18 mouse cellular contexts compared by ENCODE assay signal in genomic region chr7:126127673-126128072, GRCm38 (mm10). TPM values are rescaled to one million over a fixed set of nuclear protein-coding genes. Genes with fewer than 3 reads are reported as not detected.
"Had no signal": no experiment of that assay in that cellular context is flagged by ENCODE, and none has a peak within 500 bp of the region (broad histone marks: within the 10 kb centered on the region; RNA-seq: fewer than 3 reads in every experiment).

No protein-coding gene starts in this region.

- H3K27ac ChIP-seq: kidney, postnatal 0 days; layer of hippocampus, adult 2 months; liver, embryonic 13.5 days; macrophage; midbrain, embryonic 10.5 days; midbrain, embryonic 15.5 days; neural tube, embryonic 12.5 days; neural tube, embryonic 15.5 days had no signal

- H3K4me3 ChIP-seq: layer of hippocampus, adult 2 months; liver, embryonic 13.5 days; megakaryocyte, embryonic 14.5 days; midbrain, embryonic 10.5 days; midbrain, embryonic 15.5 days; neural tube, embryonic 12.5 days; neural tube, embryonic 15.5 days had no signal

- H3K4me2 ChIP-seq: liver, embryonic 13.5 days; midbrain, embryonic 15.5 days; neural tube, embryonic 12.5 days; neural tube, embryonic 15.5 days had no signal

- ATAC-seq: midbrain, embryonic 15.5 days had no signal

- H3K27me3 ChIP-seq: liver, embryonic 13.5 days; megakaryocyte, embryonic 14.5 days; midbrain, embryonic 15.5 days; neural tube, embryonic 12.5 days; neural tube, embryonic 15.5 days had no signal

- H3K9me3 ChIP-seq: liver, embryonic 13.5 days; megakaryocyte, embryonic 14.5 days; midbrain, embryonic 10.5 days; midbrain, embryonic 15.5 days; neural tube, embryonic 12.5 days; neural tube, embryonic 15.5 days had no signal

- H3K9ac ChIP-seq: liver, embryonic 13.5 days; midbrain, embryonic 15.5 days; neural tube, embryonic 12.5 days; neural tube, embryonic 15.5 days had no signal

- H3K4me1 ChIP-seq: midbrain, embryonic 10.5 days; midbrain, embryonic 15.5 days; neural tube, embryonic 12.5 days had no signal

- DNase-seq: kidney, postnatal 25 days; layer of hippocampus, adult 9-11 months; liver, embryonic 13.5 days; lung, adult 2 months; right cerebral cortex, adult 18-20 months; right cerebral cortex, postnatal 14 days; right cerebral cortex, postnatal 4 days; thymus, postnatal 25 days had no signal

RNA-seq across cellular contexts. Expression of gene Gsg1l, which starts 45.5 kb away (rescaled TPM):
- total RNA-seq: liver, adult 2 months had no signal
- polyA plus RNA-seq: thymus, postnatal 0 days had no signal
